Mouse (Mus musculus): ENCODE data around the gene Grasp.

Grasp gene

DNA sequence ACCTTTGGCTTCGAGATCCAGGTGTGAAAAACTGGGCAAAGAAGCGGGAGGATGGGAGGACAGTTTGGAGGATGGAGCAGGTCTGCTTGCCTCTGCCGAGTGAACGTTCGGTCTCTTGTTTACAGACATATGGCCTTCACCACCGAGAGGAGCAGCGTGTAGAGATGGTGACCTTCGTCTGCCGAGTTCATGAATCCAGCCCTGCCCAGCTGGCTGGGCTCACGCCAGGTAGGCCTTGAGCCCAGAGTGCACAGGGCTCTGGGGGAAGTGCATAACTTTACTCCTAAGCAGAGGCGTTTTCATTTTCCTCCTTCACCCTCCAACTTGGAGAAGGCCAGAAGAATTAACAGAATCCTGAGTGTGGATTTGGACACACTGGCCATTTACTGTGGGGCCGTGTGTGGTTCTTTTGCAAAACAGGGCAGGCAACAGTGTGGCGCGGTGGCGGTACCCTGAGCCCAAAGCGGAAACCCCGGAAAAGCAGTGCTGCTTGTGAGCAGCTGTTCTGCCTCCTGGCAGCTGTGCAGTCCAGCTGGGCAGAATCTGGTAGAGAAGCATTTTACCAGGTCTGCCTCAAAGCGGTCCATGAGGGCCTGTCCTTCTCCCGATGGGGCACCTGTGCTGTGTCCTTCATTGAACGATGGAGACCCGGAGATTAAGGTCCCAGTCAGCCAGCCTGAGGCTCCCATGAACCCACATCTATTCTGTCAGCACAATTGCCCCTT is 5.0 kb downstream of the Grasp start:
- in situ Hi-C loops (cut with MboI): no loop called here

DNA sequence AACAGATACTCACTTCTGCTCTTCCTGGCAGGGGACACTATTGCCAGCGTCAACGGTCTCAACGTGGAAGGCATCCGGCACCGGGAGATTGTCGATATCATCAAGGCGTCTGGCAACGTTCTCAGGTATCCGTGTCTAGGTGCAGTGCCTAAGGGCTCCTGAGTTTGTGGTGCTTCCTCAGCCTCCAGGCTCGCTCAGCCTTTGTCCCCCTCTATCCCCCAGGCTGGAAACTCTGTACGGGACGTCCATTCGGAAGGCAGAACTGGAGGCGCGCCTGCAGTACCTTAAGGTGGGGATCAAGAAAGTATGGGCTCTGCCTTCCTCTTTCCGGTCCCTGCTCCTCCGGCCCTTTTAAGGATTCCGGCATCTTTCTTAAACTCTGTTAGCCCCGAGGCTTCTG is 6.5 kb downstream of the Grasp start:
- in situ Hi-C loops (cut with MboI): no loop called here

DNA sequence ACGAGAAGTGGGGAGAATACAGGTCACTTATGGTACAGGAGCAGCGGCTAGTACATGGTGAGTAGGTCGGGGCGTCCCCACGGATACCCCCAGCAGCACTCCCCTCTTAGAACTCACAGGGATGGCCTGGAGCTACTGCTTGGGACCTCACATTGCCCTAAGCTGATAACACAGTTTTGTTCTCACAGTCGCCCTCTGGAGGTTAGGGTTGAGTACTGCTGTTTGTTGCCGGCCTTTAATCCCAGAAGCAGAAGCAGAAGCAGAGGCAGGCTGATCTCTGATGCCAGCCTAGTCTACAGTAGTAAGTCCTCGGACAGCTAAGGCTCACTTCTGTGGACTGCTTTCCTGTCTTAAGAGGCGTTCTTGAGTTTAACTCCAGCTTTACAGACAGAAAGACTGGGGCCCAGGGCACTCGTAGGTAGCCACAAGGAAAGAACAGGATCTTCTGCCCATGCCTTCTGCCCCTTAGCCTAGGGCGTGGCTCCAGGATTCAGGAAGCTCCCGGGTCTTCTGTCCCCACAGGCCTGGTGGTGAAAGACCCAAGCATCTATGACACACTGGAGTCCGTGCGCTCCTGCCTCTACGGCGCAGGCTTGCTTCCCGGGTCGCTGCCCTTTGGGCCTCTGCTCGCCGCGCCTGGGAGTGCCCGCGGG is 7.1 kb downstream of the Grasp start:
- in situ Hi-C loops (cut with MboI): no loop called here

GRCm38 (mm10) chr15:101231648-101232180 is 7.7 kb downstream of the Grasp start:
- in situ Hi-C loops (cut with MboI): no loop called here

DNA sequence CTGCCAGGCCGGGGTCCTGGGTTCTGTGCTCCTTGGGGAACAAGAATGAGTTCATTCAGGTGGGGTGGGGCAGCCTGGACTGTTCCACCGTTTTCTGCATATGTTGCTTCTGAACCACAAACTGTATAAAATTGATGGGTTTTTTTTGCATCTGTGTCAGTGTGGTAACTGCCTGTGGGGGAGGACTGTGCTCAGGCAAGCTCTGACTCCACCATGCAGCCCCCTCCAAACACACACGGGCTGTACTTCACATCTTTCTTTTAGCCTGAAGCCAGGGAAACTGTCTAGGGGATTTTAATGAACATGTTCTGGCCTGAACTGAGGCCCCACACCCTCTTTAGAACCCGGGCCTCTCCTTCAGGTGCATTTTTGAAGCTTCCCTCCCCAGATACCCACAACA is 8.6 kb downstream of the Grasp start:
- in situ Hi-C loops (cut with MboI): no loop called here

- in situ Hi-C loops (cut with MboI): no loop called here
These were observed 9.2 kb downstream of the Grasp start for GRCm38 (mm10) chr15:101233183-101233582.

- in situ Hi-C loops (cut with MboI): no loop called here
These were observed 9.8 kb downstream of the Grasp start for GRCm38 (mm10) chr15:101233641-101234275.

GRCm38 (mm10) chr15:101234611-101235341 is 10.8 kb downstream of the Grasp start:
- in situ Hi-C loops (cut with MboI): no loop called here

GRCm38 (mm10) chr15:101235342-101235698 is 11.3 kb downstream of the Grasp start:
- in situ Hi-C loops (cut with MboI): no loop called here

- in situ Hi-C loops (cut with MboI): no loop called here
These were observed 11.8 kb downstream of the Grasp start for GRCm38 (mm10) chr15:101235728-101236327.

GRCm38 (mm10) chr15:101236878-101237277 is 12.9 kb downstream of the Grasp start:
- in situ Hi-C loops (cut with MboI): no loop called here

- in situ Hi-C loops (cut with MboI): no loop called here
These were observed 15.0 kb downstream of the Grasp start for GRCm38 (mm10) chr15:101238885-101239511.

GRCm38 (mm10) chr15:101239821-101240220 is 15.8 kb downstream of the Grasp start:
- in situ Hi-C loops (cut with MboI): loop anchor here (5.0 kb wide), 1 partner anchor 37 kb away; no protein-coding TSS in a partner anchor

GRCm38 (mm10) chr15:101240799-101241204 is 16.8 kb downstream of the Grasp start:
- in situ Hi-C loops (cut with MboI): loop anchor here (5.0 kb wide), 1 partner anchor 36 kb away; no protein-coding TSS in a partner anchor

GRCm38 (mm10) chr15:101241236-101241635 is 17.2 kb downstream of the Grasp start:
- in situ Hi-C loops (cut with MboI): loop anchor here (5.0 kb wide), 1 partner anchor 36 kb away; no protein-coding TSS in a partner anchor

DNA sequence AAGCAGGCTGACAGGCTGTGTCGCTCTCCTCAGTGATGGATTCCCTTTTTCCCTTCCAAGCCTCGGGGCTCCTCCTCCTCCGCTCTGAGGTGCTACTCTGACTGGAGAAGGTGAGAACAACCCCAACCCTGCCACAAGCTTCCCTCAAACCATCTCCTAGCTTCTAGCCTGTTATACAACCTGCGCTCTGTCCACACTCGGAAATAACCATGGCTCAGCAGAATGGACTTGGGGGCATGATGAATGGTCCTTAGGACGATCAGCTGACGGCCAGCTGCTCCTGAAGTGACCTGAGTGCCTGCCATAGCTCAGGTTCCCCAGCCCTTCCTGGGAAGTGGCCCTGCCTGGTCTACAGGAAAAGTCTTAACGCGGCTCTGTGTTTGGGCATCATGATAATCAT is 17.9 kb downstream of the Grasp start:
- in situ Hi-C loops (cut with MboI): loop anchor here (5.0 kb wide), 1 partner anchor 35 kb away; no protein-coding TSS in a partner anchor

- in situ Hi-C loops (cut with MboI): loop anchor here (5.0 kb wide), 1 partner anchor 35 kb away; no protein-coding TSS in a partner anchor
These were observed 18.7 kb downstream of the Grasp start for GRCm38 (mm10) chr15:101242645-101243044.

DNA sequence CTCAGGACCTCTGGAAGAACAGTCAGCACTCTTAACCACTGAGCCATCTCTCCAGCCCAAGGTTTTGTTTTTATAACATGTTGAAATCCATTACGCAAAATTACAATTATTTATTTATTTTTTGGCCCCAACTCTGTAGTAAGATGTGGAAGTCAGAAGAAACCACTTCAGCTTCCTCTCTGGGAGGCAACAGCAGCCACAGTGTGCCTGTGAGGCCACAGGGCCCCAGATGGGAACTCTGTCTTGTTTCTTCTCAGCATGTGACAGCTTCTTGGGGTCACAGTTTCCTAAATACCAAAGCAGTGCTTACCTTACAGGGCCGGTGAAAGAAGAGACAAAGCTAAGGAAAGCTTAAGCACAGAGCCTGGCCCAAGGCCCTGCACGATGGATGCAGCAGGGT is 20.0 kb downstream of the Grasp start:
- in situ Hi-C loops (cut with MboI): loop anchor here (5.0 kb wide), 1 partner anchor 33 kb away; no protein-coding TSS in a partner anchor

DNA sequence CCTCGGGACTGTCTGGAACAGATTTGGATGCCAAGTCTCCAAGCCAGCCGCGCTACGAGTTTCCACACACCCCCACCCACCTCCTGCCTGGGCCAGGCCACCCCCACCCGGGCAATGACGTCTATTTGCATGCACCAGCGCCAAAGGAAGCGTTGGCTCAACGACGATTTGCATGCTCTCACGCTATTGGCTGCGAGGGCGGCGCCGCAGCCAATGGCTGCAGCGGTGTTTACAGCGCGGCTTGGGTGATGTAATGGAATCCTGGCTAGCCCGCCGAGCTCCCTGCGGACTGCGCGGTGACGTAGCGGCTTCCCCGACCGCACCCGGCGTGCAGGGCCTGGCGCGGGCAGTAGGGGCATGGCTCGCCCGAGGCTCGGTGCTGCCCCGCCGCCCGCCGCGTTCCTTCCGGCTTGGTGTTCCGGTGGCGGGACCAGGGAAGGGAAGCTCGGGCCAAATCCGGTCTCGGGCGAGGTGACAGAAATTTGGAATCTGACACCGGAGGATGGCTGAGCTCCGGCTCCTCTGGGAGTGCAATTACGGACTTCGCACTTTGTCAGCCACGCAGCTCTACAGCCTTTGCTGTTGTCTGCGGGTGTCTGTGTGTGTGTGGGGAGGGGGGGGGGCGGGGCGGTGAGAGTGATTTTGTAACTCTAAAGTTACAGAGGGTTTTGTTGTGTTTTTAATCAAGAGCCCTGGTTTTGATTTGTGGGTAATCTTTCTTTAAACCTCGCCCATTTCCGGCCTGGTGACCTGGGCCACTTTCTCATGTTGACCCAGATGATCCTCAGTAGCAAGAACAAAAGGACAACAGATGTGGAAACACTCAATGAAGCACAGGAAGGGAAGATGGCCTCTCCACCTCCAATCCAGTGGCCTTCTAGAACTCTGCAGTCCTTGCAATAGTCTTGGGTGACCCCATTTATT is 22.5 kb downstream of the Grasp start:
- in situ Hi-C loops (cut with MboI): no loop called here

DNA sequence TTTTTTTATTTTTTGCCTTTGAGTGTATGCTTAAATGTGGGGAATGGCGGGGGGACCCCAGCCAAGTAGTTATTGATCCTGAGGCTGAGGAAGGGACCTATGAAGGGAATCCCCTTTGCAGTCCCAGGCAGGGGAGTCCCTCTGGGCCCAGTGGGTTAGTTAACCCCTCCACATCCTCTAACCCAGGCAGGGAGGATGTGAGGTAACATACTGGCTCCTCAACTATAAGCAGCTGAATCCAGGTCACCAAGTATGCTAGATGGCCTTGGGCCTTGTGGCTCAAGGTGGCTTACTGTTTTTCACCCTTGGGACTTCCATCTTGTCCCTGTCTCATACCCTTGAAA is 23.1 kb downstream of the Grasp start:
- in situ Hi-C loops (cut with MboI): no loop called here
